Mouse (Mus musculus) kidney, postnatal 0 days (tissue): Measurements from ENCODE around the gene Hpn. TPM values are rescaled to one million over a fixed set of nuclear protein-coding genes. Genes with fewer than 3 reads are reported as not detected.

Experiments
- ATAC-seq: fragments of 200-750 bp; cut with Nextera tagmentation; replicated peaks from 2 replicates; pipeline ENCODE4 v1.8.0; 2017; ENCODE audit warnings: low read depth, moderate number of reproducible peaks, moderate TSS enrichment, moderate library complexity; ENCODE audit not compliant: low FRiP score
- DNase-seq: peaks from one replicate; pipeline ENCODE4 v3.0.0-alpha.2; 2016; ENCODE audit warnings: low spot score
- H3K27ac ChIP-seq: fragments of 300-500 bp; sonication (generic); 2 replicates; pipeline ENCODE4 v1.5.1; 2014; ENCODE audit warnings: mild to moderate bottlenecking
- H3K27me3 ChIP-seq: fragments of 300-500 bp; sonication (generic); 2 replicates; pipeline ENCODE4 v1.6.1; 2014; ENCODE audit warnings: low read length, mixed read lengths; ENCODE audit not compliant: insufficient read depth
- H3K36me3 ChIP-seq: fragments of 300-500 bp; sonication (generic); 2 replicates; pipeline ENCODE4 v1.6.1; 2014; ENCODE audit warnings: low read length, mixed read lengths; ENCODE audit not compliant: insufficient read depth
- H3K4me1 ChIP-seq: fragments of 300-500 bp; sonication (generic); replicated peaks from 2 replicates; pipeline ENCODE4 v1.6.1; 2014; ENCODE audit warnings: antibody characterized with exemption, low read length, mixed read lengths; ENCODE audit not compliant: insufficient read depth
- H3K4me2 ChIP-seq: fragments of 300-500 bp; sonication (generic); 2 replicates; pipeline ENCODE4 v1.6.1; 2014; ENCODE audit warnings: mild to moderate bottlenecking, low read length, moderate library complexity, mixed read lengths
- H3K4me3 ChIP-seq: fragments of 300-500 bp; sonication (generic); replicated peaks from 2 replicates; pipeline ENCODE4 v1.5.1; 2014; ENCODE audit warnings: low read depth, low read length
- H3K9ac ChIP-seq: fragments of 300-500 bp; sonication (generic); 2 replicates; pipeline ENCODE4 v1.6.1; 2014; ENCODE audit warnings: low read depth, low read length
- H3K9me3 ChIP-seq: fragments of 300-500 bp; sonication (generic); replicated peaks from 2 replicates; pipeline ENCODE4 v1.6.1; 2016; ENCODE audit warnings: low read length, inconsistent platforms, mixed read lengths
- CTCF ChIP-seq: IDR thresholded peaks from 2 replicates; pipeline ENCODE4 v1.5.1; 2016; ENCODE audit warnings: antibody characterized with exemption, low read depth, mild to moderate bottlenecking, moderate library complexity
- WGBS: fragments of 180-500 bp; shearing (Covaris S2); extraction: QIAGEN DNeasy Blood & Tissue Kit; methylation state at CpG from one replicate; pipeline ENCODE4 v1.1.7; 2014; 5-methylcytosine and 5-hydroxymethylcytosine counted together
- polyA plus RNA-seq: library from polyadenylated mRNA; unstranded; fragments of >200 nt; fragmentation: Nextera tagmentation; extraction: Ambion mirVana; gene quantifications from 2 replicates; pipeline ENCODE4 v1.2.1, GENCODE M21; 2015

Hpn gene
- polyA plus RNA-seq, 1 experiment from 2014 or later = 110 TPM

GRCm38 (mm10) chr7:31074061-31074712, 40.9 kb downstream of the Hpn start:
- H3K4me1 ChIP-seq = no peaks in the 10 kb centered on the region
- no peaks in the 10 kb centered on the region for H3K9me3 ChIP-seq
- TF ChIP-seq CTCF = no peak
- H3K27me3 ChIP-seq = no peaks in the 10 kb centered on the region
- no peaks in the 10 kb centered on the region for H3K36me3 ChIP-seq
- H3K9ac ChIP-seq = no peak overlapping the region
- 43% methylated on average over 7 of the region's 7 CpGs for WGBS
- DNase-seq (no peak), ATAC-seq (no peak)
- H3K4me2 ChIP-seq = no peak overlapping the region
- H3K4me3 ChIP-seq = no peak overlapping the region
- no peak overlapping the region for H3K27ac ChIP-seq

GRCm38 (mm10) chr7:31073546-31073945, 41.5 kb downstream of the Hpn start:
- Histone ChIP-seq H3K9ac (no peak overlapping the region), H3K27ac (no peak overlapping the region)
- no peak for DNase-seq

GRCm38 (mm10) chr7:31072326-31072725, 42.8 kb downstream of the Hpn start:
- no peak overlapping the region for H3K4me3 ChIP-seq
- no peaks in the 10 kb centered on the region; the same call in 1 of the 2 replicates for H3K4me1 ChIP-seq
- H3K4me2 ChIP-seq = no peak overlapping the region
- no peak for ATAC-seq
- H3K27ac ChIP-seq = no peak overlapping the region
- WGBS = 20% methylated on average over 9 of the region's 9 CpGs
- TF ChIP-seq CTCF = peak; percentile 16; the same call in 1 of the 2 replicates
- no peaks in the 10 kb centered on the region for H3K27me3 ChIP-seq
- no peak for DNase-seq
- H3K9me3 ChIP-seq = no peaks in the 10 kb centered on the region
- H3K9ac ChIP-seq = no peak overlapping the region
- no peaks in the 10 kb centered on the region for H3K36me3 ChIP-seq

More at GRCm38 (mm10) chr7:31073546-31073945, 41.5 kb downstream of the Hpn start:
- TF ChIP-seq CTCF = no peak
- Histone ChIP-seq H3K4me3 (no peak overlapping the region), H3K36me3 (no peaks in the 10 kb centered on the region), H3K4me1 (no peaks in the 10 kb centered on the region), H3K9me3 (no peaks in the 10 kb centered on the region), H3K4me2 (no peak overlapping the region), H3K27me3 (no peaks in the 10 kb centered on the region)
- no peak for ATAC-seq

DNA sequence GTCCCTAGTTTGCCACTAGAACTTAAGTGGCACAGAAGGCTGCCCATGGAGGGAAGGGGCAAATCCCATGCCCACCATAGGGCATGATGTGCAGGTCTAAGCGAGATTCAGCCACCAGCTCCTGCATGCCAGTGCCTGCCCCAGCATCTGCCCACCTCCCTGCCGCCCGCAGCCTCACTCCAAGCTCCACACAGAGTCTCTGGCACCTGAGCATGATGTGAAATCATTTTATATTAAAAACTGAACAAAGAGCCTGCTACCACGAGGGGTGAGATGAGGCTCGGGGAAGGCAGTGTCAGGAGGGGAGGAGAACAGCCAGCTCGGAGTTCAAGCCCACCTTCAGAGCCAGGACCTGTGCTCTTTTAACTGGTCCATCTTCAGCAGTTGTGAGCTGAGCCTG, 44.8 kb downstream of the Hpn start:
- no peaks in the 10 kb centered on the region for H3K36me3 ChIP-seq

GRCm38 (mm10) chr7:31069491-31069890, 45.6 kb downstream of the Hpn start:
- Histone ChIP-seq H3K27ac (no peak overlapping the region), H3K4me2 (no peak overlapping the region), H3K36me3 (no peaks in the 10 kb centered on the region), H3K4me1 (no peaks in the 10 kb centered on the region; the same call in 1 of the 2 replicates), H3K4me3 (no peak overlapping the region), H3K9ac (no peak overlapping the region), H3K27me3 (no peaks in the 10 kb centered on the region), H3K9me3 (no peaks in the 10 kb centered on the region)
- ATAC-seq (no peak), DNase-seq (peak; percentile 16)
- 82% methylated on average over 14 of the region's 14 CpGs for WGBS
- TF ChIP-seq CTCF = no peak

More for the DNA sequence above, 44.8 kb downstream of the Hpn start:
- TF ChIP-seq CTCF = no peak
- no peak for DNase-seq
- no peak for ATAC-seq
- H3K4me3 ChIP-seq = no peak overlapping the region
- 83% methylated on average over 6 of the region's 6 CpGs for WGBS
- no peak overlapping the region for H3K4me2 ChIP-seq
- H3K9me3 ChIP-seq = no peaks in the 10 kb centered on the region
- H3K27ac ChIP-seq = no peak overlapping the region
- H3K27me3 ChIP-seq = no peaks in the 10 kb centered on the region
- H3K4me1 ChIP-seq = no peaks in the 10 kb centered on the region; the same call in 1 of the 2 replicates
- no peak overlapping the region for H3K9ac ChIP-seq

DNA sequence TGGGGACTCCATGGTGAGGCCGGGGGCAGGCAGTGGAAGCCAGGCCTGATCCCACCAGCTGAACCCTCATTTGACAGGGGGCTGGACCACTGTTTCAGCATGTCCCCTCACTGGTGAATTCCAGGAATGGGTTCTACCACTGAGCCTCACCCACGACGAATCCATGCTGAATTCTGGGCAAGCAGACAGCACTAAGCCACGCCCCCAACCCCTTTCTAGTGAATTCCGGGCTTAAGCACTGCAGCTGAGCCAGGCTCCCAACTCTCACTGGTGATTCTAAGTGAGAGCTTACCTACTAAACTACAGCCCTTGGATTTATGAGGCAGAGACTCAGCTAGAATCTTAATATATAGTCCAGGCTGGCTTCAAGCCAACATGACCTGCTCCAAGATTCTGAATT, 47.3 kb downstream of the Hpn start:
- Histone ChIP-seq H3K27ac (no peak overlapping the region), H3K27me3 (no peaks in the 10 kb centered on the region), H3K9me3 (no peaks in the 10 kb centered on the region), H3K4me2 (no peak overlapping the region), H3K4me3 (no peak overlapping the region), H3K36me3 (no peaks in the 10 kb centered on the region), H3K9ac (no peak overlapping the region), H3K4me1 (no peaks in the 10 kb centered on the region; the same call in 1 of the 2 replicates)
- 33% methylated on average over 5 of the region's 5 CpGs for WGBS
- no peak for TF ChIP-seq CTCF
- ATAC-seq (no peak; the same call in 1 of the 2 replicates), DNase-seq (peak; percentile 69)
